Mouse (Mus musculus): ENCODE measurements at regions not wholly inside any gene's neighbourhood (a gene's known extent, or its start where the extent isn't known, plus 50 kb on each side); places are given as distances from the start of the nearest gene placed in this dataset.

- Histone ChIP-seq H3K27me3 (no peaks in the 10 kb centered on the region), H3K4me2 (no peak overlapping the region), H3K9me3 (no peaks in the 10 kb centered on the region), H3K4me1 (no peaks in the 10 kb centered on the region), H3K4me3 (replicated peaks) (no peak overlapping the region), H3K9ac (no peak overlapping the region), H3K27ac (no peak overlapping the region), H3K36me3 (replicated peaks) (no peaks in the 10 kb centered on the region)
- ATAC-seq (ENCODE audit: low FRiP score), result no peak
- WGBS, result 52% methylated on average over 2 of the region's 2 CpGs
Observed at GRCm38 (mm10) chr16:82335670-82336069, 492.5 kb upstream of the Gm21833 start.

- ATAC-seq (ENCODE audit: low FRiP score), result peak; percentile 30; the same call in 1 of the 2 replicates
- no peaks in the 10 kb centered on the region for H3K4me1 ChIP-seq
- H3K27ac ChIP-seq, result no peak overlapping the region
- H3K4me3 ChIP-seq (replicated peaks), result no peak overlapping the region
- WGBS, result 50% methylated on average over 4 of the region's 4 CpGs
- no peaks in the 10 kb centered on the region for H3K9me3 ChIP-seq
- no peaks in the 10 kb centered on the region for H3K36me3 ChIP-seq (replicated peaks)
- H3K4me2 ChIP-seq, result no peak overlapping the region
- no peak overlapping the region for H3K9ac ChIP-seq
- H3K27me3 ChIP-seq, result no peaks in the 10 kb centered on the region
Observed at GRCm38 (mm10) chr16:82360070-82360469, 468.1 kb upstream of the Gm21833 start.

Data from forebrain, embryonic 12.5 days (tissue).